Mouse (Mus musculus) liver, embryonic 16.5 days (tissue): ENCODE measurements around the gene Nubpl. TPM values are rescaled to one million over a fixed set of nuclear protein-coding genes. Genes with fewer than 3 reads are reported as not detected.
"Not testable (repeated sequence)": the region's sequence is repeated elsewhere in the genome, so short reads cannot be mapped to it uniquely, and the experiment has no call there.

Experiments
- ATAC-seq: fragments of 200-750 bp; cut with Nextera tagmentation; 2 replicates; pipeline ENCODE4 v1.8.0; 2017; ENCODE audit warnings: low read depth, mild to moderate bottlenecking, moderate number of reproducible peaks, moderate library complexity
- H3K27ac ChIP-seq: fragments of 300-500 bp; sonication (generic); 2 replicates; pipeline ENCODE4 v1.5.1; 2014; ENCODE audit warnings: mild to moderate bottlenecking, low read length
- H3K27me3 ChIP-seq: fragments of 300-500 bp; sonication (generic); 2 replicates; pipeline ENCODE4 v1.6.1; 2014; ENCODE audit warnings: low read depth, low read length, mixed read lengths; ENCODE audit not compliant: control insufficient read depth, insufficient read depth
- H3K36me3 ChIP-seq: fragments of 300-500 bp; sonication (generic); 2 replicates; pipeline ENCODE4 v1.6.1; 2014; ENCODE audit warnings: mild to moderate bottlenecking; ENCODE audit not compliant: control insufficient read depth, insufficient read depth
- H3K4me1 ChIP-seq: fragments of 300-500 bp; sonication (generic); 2 replicates; pipeline ENCODE4 v1.6.1; 2014; ENCODE audit warnings: low read depth, low read length, mixed read lengths; ENCODE audit not compliant: control insufficient read depth
- H3K4me2 ChIP-seq: fragments of 300-500 bp; sonication (generic); 2 replicates; pipeline ENCODE4 v1.6.1; 2014; ENCODE audit warnings: low read depth, low read length, mixed read lengths
- H3K4me3 ChIP-seq: fragments of 300-500 bp; sonication (generic); 2 replicates; pipeline ENCODE4 v1.5.1; 2014; ENCODE audit warnings: low read depth, mild to moderate bottlenecking, low read length
- H3K9ac ChIP-seq: fragments of 300-500 bp; sonication (generic); 2 replicates; pipeline ENCODE4 v1.6.1; 2014; ENCODE audit warnings: low read depth, low read length
- H3K9me3 ChIP-seq: fragments of 300-500 bp; sonication (generic); replicated peaks from 2 replicates; pipeline ENCODE4 v1.6.1; 2016; ENCODE audit warnings: low read length; ENCODE audit not compliant: control insufficient read depth
- WGBS: fragments of 180-500 bp; shearing (Covaris S2); extraction: QIAGEN DNeasy Blood & Tissue Kit; methylation state at CpG from one replicate; pipeline ENCODE4 v1.1.7; 2014; ENCODE audit not compliant: insufficient replicate concordance; 5-methylcytosine and 5-hydroxymethylcytosine counted together
- polyA plus RNA-seq: library from polyadenylated mRNA; unstranded; fragments of >200 nt; fragmentation: Nextera tagmentation; extraction: Ambion mirVana; gene quantifications from 2 replicates; pipeline ENCODE4 v1.2.1, GENCODE M21; 2015

Gene Nubpl
- polyA plus RNA-seq = 3.5 and 4.0 TPM in 2 replicates

GRCm38 (mm10) chr12:52097650-52098070, at the start of gene Nubpl:
Gene Nubpl (plus strand): TSS chr12:52097737.
- peaks cover 3% of the 10 kb centered on the region for H3K4me1 ChIP-seq
- H3K36me3 ChIP-seq = no peaks in the 10 kb centered on the region
- no peaks in the 10 kb centered on the region for H3K27me3 ChIP-seq
- no peak within 1 kb of the TSS for H3K27ac ChIP-seq
- ATAC-seq = peak; percentile 90
- H3K4me2 ChIP-seq = peak within 1 kb of the TSS; percentile 62
- H3K9ac ChIP-seq = peak within 1 kb of the TSS; percentile 85
- H3K4me3 ChIP-seq = peak within 1 kb of the TSS; percentile 87
- WGBS = 0% methylated on average over 32 of the region's 32 CpGs
- H3K9me3 ChIP-seq = no peaks in the 10 kb centered on the region

GRCm38 (mm10) chr12:52049324-52049723, 48.2 kb upstream of the Nubpl start:
- Histone ChIP-seq H3K4me1 (no peaks in the 10 kb centered on the region), H3K9ac (no peak overlapping the region), H3K9me3 (no peaks in the 10 kb centered on the region), H3K4me3 (no peak overlapping the region), H3K27me3 (no peaks in the 10 kb centered on the region), H3K4me2 (no peak overlapping the region), H3K36me3 (no peaks in the 10 kb centered on the region), H3K27ac (no peak overlapping the region)
- no peak for ATAC-seq
- 19% methylated on average over 2 of the region's 2 CpGs for WGBS

GRCm38 (mm10) chr12:52079296-52079695, 18.2 kb upstream of the Nubpl start:
- not testable (repeated sequence) for H3K4me2 ChIP-seq, H3K36me3 ChIP-seq, ATAC-seq, H3K27ac ChIP-seq, H3K27me3 ChIP-seq, H3K9me3 ChIP-seq, H3K4me3 ChIP-seq, H3K4me1 ChIP-seq, H3K9ac ChIP-seq
- no CpG with 5 or more reads among the region's 3 CpGs for WGBS

GRCm38 (mm10) chr12:52097049-52097649, 388 bp upstream of the Nubpl start:
- Histone ChIP-seq H3K4me1 (peaks cover 3% of the 10 kb centered on the region), H3K4me3 (peak overlapping the region; percentile 87), H3K36me3 (no peaks in the 10 kb centered on the region), H3K9ac (peak overlapping the region; percentile 85; the same call in 1 of the 2 replicates), H3K27me3 (no peaks in the 10 kb centered on the region), H3K9me3 (no peaks in the 10 kb centered on the region), H3K4me2 (peak overlapping the region; percentile 62), H3K27ac (no peak overlapping the region)
- ATAC-seq = no peak
- 66% methylated on average over 13 of the region's 13 CpGs for WGBS

- H3K4me2 ChIP-seq = no peak overlapping the region
- no peak overlapping the region for H3K4me3 ChIP-seq
- no peak overlapping the region for H3K9ac ChIP-seq
- no peak overlapping the region for H3K27ac ChIP-seq
- ATAC-seq = no peak
- no peaks in the 10 kb centered on the region for H3K36me3 ChIP-seq
- no peaks in the 10 kb centered on the region for H3K4me1 ChIP-seq
- no peaks in the 10 kb centered on the region for H3K27me3 ChIP-seq
- no peaks in the 10 kb centered on the region for H3K9me3 ChIP-seq
These were observed 22.7 kb downstream of the Nubpl start for GRCm38 (mm10) chr12:52120276-52120675.

GRCm38 (mm10) chr12:52126407-52126806, 28.9 kb downstream of the Nubpl start:
- Histone ChIP-seq H3K9me3 (no peaks in the 10 kb centered on the region), H3K9ac (no peak overlapping the region), H3K27me3 (no peaks in the 10 kb centered on the region), H3K36me3 (no peaks in the 10 kb centered on the region), H3K4me1 (no peaks in the 10 kb centered on the region), H3K4me2 (no peak overlapping the region), H3K27ac (no peak overlapping the region), H3K4me3 (no peak overlapping the region)
- no peak for ATAC-seq
- WGBS = 44% methylated on average over 3 of the region's 3 CpGs

- no peak overlapping the region for H3K4me2 ChIP-seq
- WGBS = 60% methylated on average over 3 of the region's 3 CpGs
- H3K27ac ChIP-seq = no peak overlapping the region
- H3K27me3 ChIP-seq = no peaks in the 10 kb centered on the region
- ATAC-seq = no peak
- no peak overlapping the region for H3K9ac ChIP-seq
- H3K4me3 ChIP-seq = no peak overlapping the region
- no peaks in the 10 kb centered on the region for H3K9me3 ChIP-seq
- no peaks in the 10 kb centered on the region for H3K36me3 ChIP-seq
- no peaks in the 10 kb centered on the region for H3K4me1 ChIP-seq
These were observed 31.5 kb downstream of the Nubpl start for GRCm38 (mm10) chr12:52129072-52129471.

GRCm38 (mm10) chr12:52132256-52132655, 34.7 kb downstream of the Nubpl start:
- Histone ChIP-seq H3K4me3 (no peak overlapping the region), H3K4me2 (no peak overlapping the region), H3K27me3 (no peaks in the 10 kb centered on the region), H3K9me3 (no peaks in the 10 kb centered on the region), H3K4me1 (no peaks in the 10 kb centered on the region), H3K27ac (no peak overlapping the region), H3K9ac (no peak overlapping the region), H3K36me3 (no peaks in the 10 kb centered on the region)
- 40% methylated on average over 10 of the region's 10 CpGs for WGBS
- no peak for ATAC-seq

GRCm38 (mm10) chr12:52138296-52138695, 40.8 kb downstream of the Nubpl start:
- H3K4me2 ChIP-seq = no peak overlapping the region
- H3K36me3 ChIP-seq = no peaks in the 10 kb centered on the region
- no peak overlapping the region for H3K4me3 ChIP-seq
- H3K9ac ChIP-seq = no peak overlapping the region
- H3K27me3 ChIP-seq = no peaks in the 10 kb centered on the region
- no peak for ATAC-seq
- H3K4me1 ChIP-seq = no peaks in the 10 kb centered on the region
- no peak overlapping the region for H3K27ac ChIP-seq
- WGBS = 85% methylated on average over 4 of the region's 4 CpGs
- no peaks in the 10 kb centered on the region for H3K9me3 ChIP-seq
